Mouse (Mus musculus) midbrain, embryonic 16.5 days (tissue): ENCODE data around the gene Mrpl14. TPM values are rescaled to one million over a fixed set of nuclear protein-coding genes. Genes with fewer than 3 reads are reported as not detected.
A peak's percentile ranks its signal among the peaks of the same experiment; 100 is the strongest.

ENCODE experiments used
- ATAC-seq: fragments of 200-750 bp; cut with Nextera tagmentation; 2 replicates; pipeline ENCODE4 v1.8.0; 2017; ENCODE audit warnings: moderate TSS enrichment
- H3K27ac ChIP-seq: fragments of 300-500 bp; sonication (generic); 2 replicates; pipeline ENCODE4 v1.5.1; 2014; ENCODE audit warnings: mild to moderate bottlenecking, low read length, mixed read lengths
- H3K27me3 ChIP-seq: fragments of 300-500 bp; sonication (generic); 2 replicates; pipeline ENCODE4 v1.6.1; 2014; ENCODE audit warnings: low read depth, low read length, mixed read lengths; ENCODE audit not compliant: control insufficient read depth, insufficient read depth
- H3K36me3 ChIP-seq: fragments of 300-500 bp; sonication (generic); 2 replicates; pipeline ENCODE4 v1.6.1; 2014; ENCODE audit warnings: mild to moderate bottlenecking, low read length, moderate library complexity, mixed read lengths; ENCODE audit not compliant: control insufficient read depth, insufficient read depth
- H3K4me1 ChIP-seq: fragments of 300-500 bp; sonication (generic); 2 replicates; pipeline ENCODE4 v1.6.1; 2014; ENCODE audit warnings: mild to moderate bottlenecking, low read length, mixed read lengths; ENCODE audit not compliant: control insufficient read depth, insufficient read depth
- H3K4me2 ChIP-seq: fragments of 300-500 bp; sonication (generic); 2 replicates; pipeline ENCODE4 v1.6.1; 2014; ENCODE audit warnings: mild to moderate bottlenecking, low read length, mixed read lengths
- H3K4me3 ChIP-seq: fragments of 300-500 bp; sonication (generic); 2 replicates; pipeline ENCODE4 v1.5.1; 2014; ENCODE audit warnings: low read depth, mild to moderate bottlenecking, low read length, moderate library complexity, mixed read lengths
- H3K9ac ChIP-seq: fragments of 300-500 bp; sonication (generic); 2 replicates; pipeline ENCODE4 v1.6.1; 2014; ENCODE audit warnings: low read depth, low read length, mixed read lengths
- H3K9me3 ChIP-seq: fragments of 300-500 bp; sonication (generic); replicated peaks from 2 replicates; pipeline ENCODE4 v1.6.1; 2014; ENCODE audit warnings: mild to moderate bottlenecking, low read length, mixed read lengths; ENCODE audit not compliant: control insufficient read depth, poor library complexity, severe bottlenecking
- WGBS: fragments of 180-500 bp; shearing (Covaris S2); extraction: QIAGEN DNeasy Blood & Tissue Kit; methylation state at CpG from one replicate; pipeline ENCODE4 v1.1.7; 2014; 5-methylcytosine and 5-hydroxymethylcytosine counted together
- polyA plus RNA-seq: library from polyadenylated mRNA; unstranded; fragments of >200 nt; fragmentation: Nextera tagmentation; extraction: Ambion mirVana; gene quantifications from 2 replicates; pipeline ENCODE4 v1.2.1, GENCODE M21; 2015

The Mrpl14 gene
- polyA plus RNA-seq, 1 experiment from 2014 or later, result 115 TPM

GRCm38 (mm10) chr17:45663106-45663919 is 22.8 kb upstream of the Mrpl14 start:
- 23% methylated on average over 27 of the region's 27 CpGs for WGBS
- Histone ChIP-seq H3K9me3 (no peaks in the 10 kb centered on the region), H3K4me2 (no peak overlapping the region; the same call in 1 of the 2 replicates), H3K9ac (0 out of 2 replicates have a peak overlapping the region, but pooled peaks have one; percentile 22), H3K4me1 (0 out of 2 replicates have a peak, but pooled peaks cover 5% of the 10 kb centered on the region), H3K27ac (no peak overlapping the region), H3K27me3 (no peaks in the 10 kb centered on the region), H3K4me3 (no peak overlapping the region), H3K36me3 (peaks cover 41% of the 10 kb centered on the region)
- ATAC-seq, result peak; percentile 63

DNA sequence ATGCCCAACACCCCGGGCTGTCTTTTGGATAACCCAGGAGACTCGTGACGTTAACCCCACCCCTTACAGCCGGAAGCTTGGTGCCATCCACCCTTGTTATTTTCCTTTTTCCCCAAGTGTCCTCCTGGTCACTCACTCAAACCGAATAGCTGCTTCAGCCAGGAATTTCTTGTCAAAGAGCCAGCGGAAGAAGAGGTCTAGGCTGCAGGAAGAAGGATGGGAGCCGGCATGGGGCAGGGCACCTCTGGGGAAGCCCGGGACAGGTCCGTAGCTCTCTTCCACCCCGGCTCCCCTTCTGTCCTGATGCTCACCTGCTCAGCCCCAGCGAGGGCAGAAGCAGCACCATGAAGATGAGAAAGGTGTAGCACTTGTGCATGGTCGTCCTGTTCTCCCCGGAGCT is 21.5 kb upstream of the Mrpl14 start:
- Histone ChIP-seq H3K4me2 (no peak overlapping the region), H3K4me1 (0 out of 2 replicates have a peak, but pooled peaks cover 5% of the 10 kb centered on the region), H3K27me3 (no peaks in the 10 kb centered on the region), H3K9ac (no peak overlapping the region), H3K27ac (no peak overlapping the region), H3K4me3 (no peak overlapping the region), H3K9me3 (no peaks in the 10 kb centered on the region), H3K36me3 (peaks cover 46% of the 10 kb centered on the region)
- ATAC-seq, result no peak
- whole genome bisulfite sequencing, result 90% methylated on average over 13 of the region's 13 CpGs

DNA sequence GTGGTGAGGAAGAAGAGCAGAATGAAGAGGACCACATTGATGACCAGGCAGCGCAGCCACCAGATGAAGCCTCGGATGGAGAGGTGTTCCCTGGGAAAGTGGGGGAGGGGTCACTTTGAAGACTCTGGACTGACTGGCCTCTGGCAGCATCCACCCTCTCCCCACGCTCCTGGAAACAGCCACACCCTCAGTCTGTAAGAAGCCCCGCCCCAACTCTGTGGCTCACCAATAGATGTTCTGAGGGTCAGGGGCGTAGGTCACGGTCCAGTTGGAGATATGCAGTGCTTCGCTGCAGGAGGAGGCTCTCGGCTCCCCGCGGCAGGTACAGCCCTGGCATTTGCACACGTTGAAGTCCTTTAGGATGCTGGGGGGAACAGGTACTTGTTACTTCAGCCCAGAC is 20.0 kb upstream of the Mrpl14 start:
- H3K27me3 ChIP-seq, result no peaks in the 10 kb centered on the region
- no peak overlapping the region for H3K9ac ChIP-seq
- ATAC-seq, result no peak
- H3K4me3 ChIP-seq, result no peak overlapping the region
- no peaks in the 10 kb centered on the region for H3K9me3 ChIP-seq
- 80% methylated on average over 11 of the region's 11 CpGs for WGBS
- no peak overlapping the region for H3K4me2 ChIP-seq
- H3K36me3 ChIP-seq, result peaks cover 53% of the 10 kb centered on the region
- 0 out of 2 replicates have a peak, but pooled peaks cover 5% of the 10 kb centered on the region for H3K4me1 ChIP-seq
- no peak overlapping the region for H3K27ac ChIP-seq

- no peaks in the 10 kb centered on the region for H3K9me3 ChIP-seq
- ATAC-seq, result no peak
- 84% methylated on average over 10 of the region's 10 CpGs for WGBS
- peaks cover 53% of the 10 kb centered on the region for H3K36me3 ChIP-seq
- H3K4me2 ChIP-seq, result no peak overlapping the region
- H3K4me3 ChIP-seq, result no peak overlapping the region
- H3K27ac ChIP-seq, result no peak overlapping the region
- H3K9ac ChIP-seq, result no peak overlapping the region
- H3K27me3 ChIP-seq, result no peaks in the 10 kb centered on the region
- H3K4me1 ChIP-seq, result 0 out of 2 replicates have a peak, but pooled peaks cover 5% of the 10 kb centered on the region
Measured at GRCm38 (mm10) chr17:45667481-45667880, 18.6 kb upstream of the Mrpl14 start.

DNA sequence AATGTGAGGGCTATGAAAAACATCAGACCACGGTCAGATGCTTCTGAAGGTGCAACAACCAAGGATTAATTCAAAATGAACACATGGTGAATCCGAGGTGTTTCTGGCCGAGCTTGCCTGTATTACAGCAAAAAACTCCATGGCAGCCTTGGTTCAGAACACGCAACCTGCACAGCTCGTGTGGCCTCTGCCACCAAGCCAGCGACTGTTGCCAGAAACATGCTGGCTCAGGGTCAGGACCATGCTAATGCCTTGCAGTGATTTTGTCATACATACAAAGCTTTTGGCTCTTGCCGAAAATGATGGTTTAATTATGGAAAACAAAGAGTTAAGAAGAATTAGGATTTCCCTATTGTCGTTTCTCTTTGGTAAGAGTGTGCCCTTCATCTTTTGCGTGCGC is 18.1 kb upstream of the Mrpl14 start:
- no peaks in the 10 kb centered on the region for H3K27me3 ChIP-seq
- H3K9ac ChIP-seq, result no peak overlapping the region
- WGBS, result 89% methylated on average over 10 of the region's 10 CpGs
- 0 out of 2 replicates have a peak, but pooled peaks cover 5% of the 10 kb centered on the region for H3K4me1 ChIP-seq
- H3K9me3 ChIP-seq, result no peaks in the 10 kb centered on the region
- H3K4me2 ChIP-seq, result no peak overlapping the region
- peaks cover 53% of the 10 kb centered on the region for H3K36me3 ChIP-seq
- H3K4me3 ChIP-seq, result no peak overlapping the region
- H3K27ac ChIP-seq, result no peak overlapping the region
- ATAC-seq, result no peak

DNA sequence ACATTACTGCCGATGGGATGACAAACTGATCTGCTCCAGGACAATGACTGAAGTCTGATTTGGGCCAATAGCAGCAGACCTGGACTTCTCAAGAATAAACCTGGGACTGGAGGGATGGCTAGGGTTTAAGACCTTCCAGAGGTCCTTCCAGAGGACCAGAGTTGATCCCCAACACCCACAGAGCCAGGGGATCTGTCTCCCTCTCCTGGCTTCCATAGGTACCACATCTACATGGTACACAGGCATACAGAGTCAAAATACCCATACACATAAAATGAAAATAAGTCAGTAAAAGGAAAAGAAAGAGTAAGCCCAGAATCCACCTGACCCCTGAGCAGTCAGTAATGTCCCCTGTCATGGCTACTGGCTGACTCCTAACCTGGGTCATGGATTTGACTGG is 14.3 kb upstream of the Mrpl14 start:
- Histone ChIP-seq H3K9ac (no peak overlapping the region), H3K4me1 (no peaks in the 10 kb centered on the region), H3K36me3 (peaks cover 50% of the 10 kb centered on the region), H3K27me3 (no peaks in the 10 kb centered on the region), H3K4me2 (no peak overlapping the region), H3K9me3 (no peaks in the 10 kb centered on the region), H3K4me3 (no peak overlapping the region), H3K27ac (no peak overlapping the region)
- ATAC-seq, result no peak
- WGBS, result 94% methylated on average over 1 of the region's 1 CpGs

GRCm38 (mm10) chr17:45672598-45672997 is 13.5 kb upstream of the Mrpl14 start:
- no peaks in the 10 kb centered on the region for H3K4me1 ChIP-seq
- no peak for ATAC-seq
- no peak overlapping the region for H3K4me3 ChIP-seq
- no peak overlapping the region for H3K9ac ChIP-seq
- WGBS, result 91% methylated on average over 2 of the region's 2 CpGs
- H3K36me3 ChIP-seq, result peaks cover 50% of the 10 kb centered on the region
- H3K9me3 ChIP-seq, result no peaks in the 10 kb centered on the region
- no peaks in the 10 kb centered on the region for H3K27me3 ChIP-seq
- no peak overlapping the region for H3K4me2 ChIP-seq
- no peak overlapping the region for H3K27ac ChIP-seq

GRCm38 (mm10) chr17:45678106-45678505 is 8.0 kb upstream of the Mrpl14 start:
- Histone ChIP-seq H3K4me1 (peaks cover 8% of the 10 kb centered on the region; the same call in 1 of the 2 replicates), H3K4me2 (no peak overlapping the region), H3K4me3 (no peak overlapping the region), H3K9me3 (no peaks in the 10 kb centered on the region), H3K27me3 (no peaks in the 10 kb centered on the region), H3K36me3 (peaks cover 18% of the 10 kb centered on the region), H3K9ac (no peak overlapping the region), H3K27ac (no peak overlapping the region)
- ATAC-seq, result no peak
- WGBS, result 37% methylated on average over 7 of the region's 7 CpGs

DNA sequence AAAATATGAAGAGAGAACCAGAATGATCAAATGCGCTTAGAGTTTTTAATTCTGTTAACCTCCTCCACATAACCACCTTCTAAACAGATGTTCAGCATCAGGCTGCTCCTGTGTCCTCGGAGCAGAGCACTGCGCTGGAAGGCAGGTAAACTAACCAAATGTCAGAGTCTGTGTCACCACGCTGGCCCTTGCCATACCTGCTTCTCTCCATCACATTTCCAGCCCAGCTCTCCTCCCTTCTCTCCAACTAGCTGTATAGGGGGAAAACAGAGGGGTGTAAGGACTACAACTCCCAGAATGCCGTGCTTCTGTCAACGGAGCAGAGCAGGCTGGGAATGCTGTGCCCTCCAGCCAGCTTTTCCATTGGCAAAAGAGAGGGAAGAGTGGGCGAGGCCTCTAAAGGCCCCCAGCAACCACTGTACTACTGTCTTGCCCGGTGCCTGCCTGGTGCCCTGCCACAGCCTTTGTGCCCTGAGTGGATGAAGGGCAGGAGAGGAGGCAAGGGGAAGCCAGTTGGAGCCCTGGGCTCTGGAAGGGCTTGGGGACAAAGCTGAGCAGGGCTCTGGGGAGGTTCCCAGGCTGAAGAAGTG is 5.6 kb upstream of the Mrpl14 start:
- Histone ChIP-seq H3K4me3 (peak overlapping the region; percentile 21; the same call in 1 of the 2 replicates), H3K9ac (peak overlapping the region; percentile 64), H3K4me2 (peak overlapping the region; percentile 56), H3K27me3 (no peaks in the 10 kb centered on the region), H3K36me3 (peaks cover 8% of the 10 kb centered on the region), H3K9me3 (no peaks in the 10 kb centered on the region), H3K27ac (peak overlapping the region; percentile 83), H3K4me1 (peaks cover 24% of the 10 kb centered on the region)
- peak; percentile 84 for ATAC-seq
- 52% methylated on average over 8 of the region's 8 CpGs for WGBS
